Mouse (Mus musculus) G1E (cell line): ENCODE data around the gene Acot5.

Experiments
- CTCF ChIP-seq: IDR thresholded peaks from 2 replicates; pipeline ENCODE4 v1.5.1; 2012; ENCODE audit warnings: low read depth, low read length, inconsistent platforms, mixed read lengths
- POLR2AphosphoS5 ChIP-seq: IDR thresholded peaks from 2 replicates; pipeline ENCODE4 v1.6.1; 2012; ENCODE audit warnings: low read depth, low read length, inconsistent platforms; ENCODE audit not compliant: insufficient replicate concordance

GRCm38 (mm10) chr12:84062336-84062735, 6.8 kb upstream of the Acot5 start:
- TF ChIP-seq CTCF (no peak), POLR2AphosphoS5 (no peak)
